Mouse (Mus musculus) intestine, embryonic 14.5 days (tissue): ENCODE results near the gene Zfp11. TPM values are rescaled to one million over a fixed set of nuclear protein-coding genes. Genes with fewer than 3 reads are reported as not detected.

ENCODE experiments used
- polyA plus RNA-seq: library from polyadenylated mRNA; unstranded; fragments of >200 nt; fragmentation: Nextera tagmentation; extraction: Ambion mirVana; gene quantifications from 2 replicates; pipeline ENCODE4 v1.2.1, GENCODE M21; 2014

The Zfp11 gene
- polyA plus RNA-seq, 1 experiment from 2014 or later = 4.0 TPM

Other genes starting within 250 kb of the Zfp11 start
- gene Sfswap, start 168.9 kb downstream of the Zfp11 start, polyA plus RNA-seq = 43.8 and 45.7 TPM in 2 replicates
- gene Mmp17, start 85.9 kb downstream of the Zfp11 start, polyA plus RNA-seq = 2.9 and 3.8 TPM in 2 replicates
- not detected in 2 replicates for gene Sept14, start 38.4 kb upstream of the Zfp11 start, polyA plus RNA-seq
- gene Mrps17, start 45.4 kb upstream of the Zfp11 start, polyA plus RNA-seq = 211 and 218 TPM in 2 replicates
- gene Nipsnap2, start 55.0 kb upstream of the Zfp11 start, polyA plus RNA-seq = 101 and 103 TPM in 2 replicates
- 43.9 and 47.9 TPM in 2 replicates for gene Psph, start 117.3 kb upstream of the Zfp11 start, polyA plus RNA-seq
- 47.8 and 49.6 TPM in 2 replicates for gene Sumf2, start 176.9 kb upstream of the Zfp11 start, polyA plus RNA-seq
- 944 and 1,022 TPM in 2 replicates for gene Chchd2, start 217.4 kb upstream of the Zfp11 start, polyA plus RNA-seq
- gene Zbed5, start 225.6 kb upstream of the Zfp11 start, polyA plus RNA-seq = 3.9 and 4.1 TPM in 2 replicates
- 0.09 and 0.11 TPM in 2 replicates for gene Phkg1, start 228.4 kb upstream of the Zfp11 start, polyA plus RNA-seq
- 1.9 and 2.7 TPM in 2 replicates for gene Nupr1l, start 238.4 kb upstream of the Zfp11 start, polyA plus RNA-seq